Mouse (Mus musculus): ENCODE data around the gene St6galnac4. TPM values are rescaled to one million over a fixed set of nuclear protein-coding genes. Genes with fewer than 3 reads are reported as not detected.

Gene St6galnac4
- polyA plus RNA-seq, 1 experiment, result 39.5 TPM

- H3K4me1 ChIP-seq (ENCODE audit: control insufficient read depth, insufficient read depth, low read length), result peaks cover 4% of the 10 kb centered on the region
- 38% methylated on average over 25 of the region's 30 CpGs for WGBS
- TF ChIP-seq POLR2A (IDR thresholded peaks at IDR 0.05; ENCODE audit: borderline replicate concordance, extremely low read depth, low read depth, low read length), result no peak
- TF ChIP-seq CTCF (IDR thresholded peaks at IDR 0.05; ENCODE audit: insufficient read depth, low read length), result no peak
- H3K4me3 ChIP-seq (replicated peaks; ENCODE audit: extremely low read depth, low read depth, low read length), result no peak overlapping the region
- DNase-seq, result no peak
Measured at GRCm38 (mm10) chr2:32578146-32579046, 8.5 kb upstream of the St6galnac4 start.

- Histone ChIP-seq H3K4me1 (ENCODE audit: control insufficient read depth, insufficient read depth, low read length) (peaks cover 4% of the 10 kb centered on the region), H3K4me3 (replicated peaks; ENCODE audit: extremely low read depth, low read depth, low read length) (no peak overlapping the region)
- peak; percentile 62 for DNase-seq
- WGBS, result 39% methylated on average over 19 of the region's 19 CpGs
- TF ChIP-seq CTCF (IDR thresholded peaks at IDR 0.05; ENCODE audit: insufficient read depth, low read length) (no peak), POLR2A (IDR thresholded peaks at IDR 0.05; ENCODE audit: borderline replicate concordance, extremely low read depth, low read depth, low read length) (no peak)
Measured at GRCm38 (mm10) chr2:32581450-32582095, 5.3 kb upstream of the St6galnac4 start.

- Histone ChIP-seq H3K4me1 (ENCODE audit: control insufficient read depth, insufficient read depth, low read length) (peaks cover 9% of the 10 kb centered on the region), H3K4me3 (replicated peaks; ENCODE audit: extremely low read depth, low read depth, low read length) (peak overlapping the region; percentile 31)
- 11% methylated on average over 37 of the region's 37 CpGs for WGBS
- TF ChIP-seq POLR2A (IDR thresholded peaks at IDR 0.05; ENCODE audit: borderline replicate concordance, extremely low read depth, low read depth, low read length) (peak; percentile 15; the same call in 1 of the 2 replicates), CTCF (IDR thresholded peaks at IDR 0.05; ENCODE audit: insufficient read depth, low read length) (peak; percentile 99)
- peak; percentile 73 for DNase-seq
Measured at GRCm38 (mm10) chr2:32582830-32583799, 3.8 kb upstream of the St6galnac4 start.

GRCm38 (mm10) chr2:32585149-32585714 lies 1.7 kb upstream of the St6galnac4 start:
- DNase-seq, result no peak
- Histone ChIP-seq H3K4me3 (replicated peaks; ENCODE audit: extremely low read depth, low read depth, low read length) (no peak overlapping the region), H3K4me1 (ENCODE audit: control insufficient read depth, insufficient read depth, low read length) (peaks cover 15% of the 10 kb centered on the region)
- TF ChIP-seq CTCF (IDR thresholded peaks at IDR 0.05; ENCODE audit: insufficient read depth, low read length) (no peak), POLR2A (IDR thresholded peaks at IDR 0.05; ENCODE audit: borderline replicate concordance, extremely low read depth, low read depth, low read length) (no peak)
- 91% methylated on average over 7 of the region's 7 CpGs for WGBS

GRCm38 (mm10) chr2:32587731-32588321 lies 931 bp downstream of the St6galnac4 start:
- Histone ChIP-seq H3K4me1 (ENCODE audit: control insufficient read depth, insufficient read depth, low read length) (peaks cover 17% of the 10 kb centered on the region), H3K4me3 (replicated peaks; ENCODE audit: extremely low read depth, low read depth, low read length) (peak overlapping the region; percentile 91)
- no peak for TF ChIP-seq CTCF (IDR thresholded peaks at IDR 0.05; ENCODE audit: insufficient read depth, low read length)
- peak; percentile 33; the same call in 1 of the 2 replicates for TF ChIP-seq POLR2A (IDR thresholded peaks at IDR 0.05; ENCODE audit: borderline replicate concordance, extremely low read depth, low read depth, low read length)
- 9% methylated on average over 9 of the region's 9 CpGs for WGBS
- no peak for DNase-seq

GRCm38 (mm10) chr2:32589213-32589795 lies 2.4 kb downstream of the St6galnac4 start:
- TF ChIP-seq POLR2A (IDR thresholded peaks at IDR 0.05; ENCODE audit: borderline replicate concordance, extremely low read depth, low read depth, low read length) (no peak), CTCF (IDR thresholded peaks at IDR 0.05; ENCODE audit: insufficient read depth, low read length) (no peak)
- 33% methylated on average over 11 of the region's 11 CpGs for WGBS
- Histone ChIP-seq H3K4me3 (replicated peaks; ENCODE audit: extremely low read depth, low read depth, low read length) (no peak overlapping the region), H3K4me1 (ENCODE audit: control insufficient read depth, insufficient read depth, low read length) (peaks cover 13% of the 10 kb centered on the region)
- no peak for DNase-seq

- 55% methylated on average over 10 of the region's 10 CpGs for WGBS
- H3K4me1 ChIP-seq (ENCODE audit: control insufficient read depth, insufficient read depth, low read length), result peaks cover 13% of the 10 kb centered on the region
- TF ChIP-seq POLR2A (IDR thresholded peaks at IDR 0.05; ENCODE audit: borderline replicate concordance, extremely low read depth, low read depth, low read length) (no peak), CTCF (IDR thresholded peaks at IDR 0.05; ENCODE audit: insufficient read depth, low read length) (no peak)
- no peak overlapping the region for H3K4me3 ChIP-seq (replicated peaks; ENCODE audit: extremely low read depth, low read depth, low read length)
- DNase-seq, result no peak
Measured at GRCm38 (mm10) chr2:32590224-32590623, 3.3 kb downstream of the St6galnac4 start.

GRCm38 (mm10) chr2:32591249-32591648 lies 4.4 kb downstream of the St6galnac4 start:
- no peak for DNase-seq
- H3K4me1 ChIP-seq (ENCODE audit: control insufficient read depth, insufficient read depth, low read length), result peaks cover 13% of the 10 kb centered on the region
- WGBS, result 55% methylated on average over 6 of the region's 6 CpGs
- TF ChIP-seq CTCF (IDR thresholded peaks at IDR 0.05; ENCODE audit: insufficient read depth, low read length) (no peak), POLR2A (IDR thresholded peaks at IDR 0.05; ENCODE audit: borderline replicate concordance, extremely low read depth, low read depth, low read length) (no peak)
- no peak overlapping the region for H3K4me3 ChIP-seq (replicated peaks; ENCODE audit: extremely low read depth, low read depth, low read length)
